Mouse (Mus musculus) midbrain, embryonic 14.5 days (tissue): ENCODE data around the gene Zfp12. TPM values are rescaled to one million over a fixed set of nuclear protein-coding genes. Genes with fewer than 3 reads are reported as not detected.
A peak's percentile ranks its signal among the peaks of the same experiment; 100 is the strongest.
"Not testable (repeated sequence)": the region's sequence is repeated elsewhere in the genome, so short reads cannot be mapped to it uniquely, and the experiment has no call there.

Experiments
- ATAC-seq: fragments of 200-750 bp; cut with Nextera tagmentation; 2 replicates; pipeline ENCODE4 v1.8.0; 2017; ENCODE audit warnings: moderate number of reproducible peaks, moderate library complexity; ENCODE audit not compliant: low FRiP score, low TSS enrichment
- DNase-seq: peaks from one replicate; pipeline ENCODE4 v3.0.0-alpha.2; 2015
- H3K27ac ChIP-seq: fragments of 300-500 bp; sonication (generic); replicated peaks from 2 replicates; pipeline ENCODE4 v1.5.1; 2014; ENCODE audit warnings: mild to moderate bottlenecking, low read depth, low read length, moderate library complexity
- H3K27me3 ChIP-seq: fragments of 300-500 bp; sonication (generic); 2 replicates; pipeline ENCODE4 v1.6.1; 2014; ENCODE audit warnings: low read length, control low read depth, mixed read lengths; ENCODE audit not compliant: control insufficient read depth, insufficient read depth
- H3K36me3 ChIP-seq: fragments of 300-500 bp; sonication (generic); 2 replicates; pipeline ENCODE4 v1.6.1; 2014; ENCODE audit warnings: low read length, control low read depth; ENCODE audit not compliant: control insufficient read depth, insufficient read depth
- H3K4me1 ChIP-seq: fragments of 300-500 bp; sonication (generic); 2 replicates; pipeline ENCODE4 v1.6.1; 2014; ENCODE audit warnings: mild to moderate bottlenecking, antibody characterized with exemption, low read length, control low read depth; ENCODE audit not compliant: control insufficient read depth, insufficient read depth
- H3K4me2 ChIP-seq: fragments of 300-500 bp; sonication (generic); 2 replicates; pipeline ENCODE4 v1.6.1; 2014; ENCODE audit warnings: mild to moderate bottlenecking, low read length, moderate library complexity
- H3K4me3 ChIP-seq: fragments of 300-500 bp; sonication (generic); replicated peaks from 2 replicates; pipeline ENCODE4 v1.5.1; 2014; ENCODE audit warnings: low read depth, low read length
- H3K9ac ChIP-seq: fragments of 300-500 bp; sonication (generic); replicated peaks from 2 replicates; pipeline ENCODE4 v1.6.1; 2014; ENCODE audit warnings: mild to moderate bottlenecking, low read length, moderate library complexity
- H3K9me3 ChIP-seq: fragments of 300-500 bp; sonication (generic); 2 replicates; pipeline ENCODE4 v1.6.1; 2016; ENCODE audit warnings: low read length, control low read depth, mixed read lengths; ENCODE audit not compliant: control insufficient read depth
- WGBS: fragments of 180-500 bp; shearing (Covaris S2); extraction: QIAGEN DNeasy Blood & Tissue Kit; methylation state at CpG from one replicate; pipeline ENCODE4 v1.1.7; 2014; 5-methylcytosine and 5-hydroxymethylcytosine counted together
- polyA plus RNA-seq: library from polyadenylated mRNA; unstranded; fragments of >200 nt; fragmentation: Nextera tagmentation; extraction: Ambion mirVana; gene quantifications from 2 replicates; pipeline ENCODE4 v1.2.1, GENCODE M21; 2014

Zfp12 gene
- 20.4 and 25.2 TPM in 2 replicates for polyA plus RNA-seq

- Histone ChIP-seq H3K9ac (peak within 1 kb of the TSS; percentile 94), H3K27me3 (no peaks in the 10 kb centered on the region), H3K4me1 (peaks cover 9% of the 10 kb centered on the region), H3K36me3 (peaks cover 26% of the 10 kb centered on the region), H3K4me2 (peak within 1 kb of the TSS; percentile 63), H3K4me3 (peak within 1 kb of the TSS; percentile 86), H3K27ac (peak within 1 kb of the TSS; percentile 97), H3K9me3 (no peaks in the 10 kb centered on the region)
- peak; percentile 95 for ATAC-seq
- WGBS, result under 1% methylated on average over 58 of the region's 58 CpGs
- DNase-seq, result peak; percentile 99
Observed at GRCm38 (mm10) chr5:143235028-143235693, at the start of gene Zfp12. Gene Zfp12, plus strand, starts transcription at chr5:143235163.

- not testable (repeated sequence) for H3K4me2 ChIP-seq, ATAC-seq, H3K4me3 ChIP-seq, H3K36me3 ChIP-seq, H3K9ac ChIP-seq, H3K4me1 ChIP-seq, H3K27me3 ChIP-seq, DNase-seq, H3K9me3 ChIP-seq, H3K27ac ChIP-seq
- WGBS, result no CpG with 5 or more reads among the region's 1 CpGs
Observed at GRCm38 (mm10) chr5:143188014-143188413, 46.9 kb upstream of the Zfp12 start.

GRCm38 (mm10) chr5:143192806-143193205 lies 42.2 kb upstream of the Zfp12 start:
- WGBS, result 93% methylated on average over 8 of the region's 8 CpGs
- no peak overlapping the region for H3K27ac ChIP-seq

GRCm38 (mm10) chr5:143194747-143195146 lies 40.2 kb upstream of the Zfp12 start:
- WGBS, result 72% methylated on average over 8 of the region's 8 CpGs

More at GRCm38 (mm10) chr5:143192806-143193205, 42.2 kb upstream of the Zfp12 start:
- no peaks in the 10 kb centered on the region for H3K36me3 ChIP-seq
- H3K4me2 ChIP-seq, result no peak overlapping the region
- no peaks in the 10 kb centered on the region for H3K27me3 ChIP-seq
- no peak overlapping the region for H3K9ac ChIP-seq
- H3K4me1 ChIP-seq, result no peaks in the 10 kb centered on the region
- no peak for DNase-seq
- H3K4me3 ChIP-seq, result no peak overlapping the region
- no peak for ATAC-seq
- H3K9me3 ChIP-seq, result no peaks in the 10 kb centered on the region

GRCm38 (mm10) chr5:143195166-143195565 lies 39.8 kb upstream of the Zfp12 start:
- DNase-seq (no peak), ATAC-seq (no peak)
- H3K36me3 ChIP-seq, result no peaks in the 10 kb centered on the region
- H3K27ac ChIP-seq, result no peak overlapping the region
- H3K9me3 ChIP-seq, result no peaks in the 10 kb centered on the region
- no peaks in the 10 kb centered on the region for H3K4me1 ChIP-seq
- no peak overlapping the region for H3K4me3 ChIP-seq
- H3K27me3 ChIP-seq, result no peaks in the 10 kb centered on the region
- H3K9ac ChIP-seq, result no peak overlapping the region
- WGBS, result 84% methylated on average over 2 of the region's 2 CpGs
- no peak overlapping the region for H3K4me2 ChIP-seq

More at GRCm38 (mm10) chr5:143194747-143195146, 40.2 kb upstream of the Zfp12 start:
- not testable (repeated sequence) for H3K4me3 ChIP-seq, H3K27me3 ChIP-seq, H3K4me1 ChIP-seq, DNase-seq, H3K9ac ChIP-seq, H3K4me2 ChIP-seq, H3K36me3 ChIP-seq, H3K9me3 ChIP-seq, H3K27ac ChIP-seq, ATAC-seq

GRCm38 (mm10) chr5:143196506-143196905 lies 38.5 kb upstream of the Zfp12 start:
- no peak overlapping the region for H3K9ac ChIP-seq
- H3K27me3 ChIP-seq, result no peaks in the 10 kb centered on the region
- no peak overlapping the region for H3K27ac ChIP-seq
- 93% methylated on average over 4 of the region's 4 CpGs for WGBS
- H3K9me3 ChIP-seq, result no peaks in the 10 kb centered on the region
- no peak for DNase-seq
- no peak overlapping the region for H3K4me2 ChIP-seq
- ATAC-seq, result no peak
- no peaks in the 10 kb centered on the region for H3K4me1 ChIP-seq
- H3K4me3 ChIP-seq, result no peak overlapping the region
- H3K36me3 ChIP-seq, result no peaks in the 10 kb centered on the region

GRCm38 (mm10) chr5:143205015-143205414 lies 29.9 kb upstream of the Zfp12 start:
- DNase-seq, result no peak
- H3K4me2 ChIP-seq, result no peak overlapping the region
- no peak overlapping the region for H3K9ac ChIP-seq
- ATAC-seq, result no peak
- H3K4me1 ChIP-seq, result no peaks in the 10 kb centered on the region
- H3K27me3 ChIP-seq, result no peaks in the 10 kb centered on the region
- no peak overlapping the region for H3K27ac ChIP-seq
- 0 out of 2 replicates have a peak, but pooled peaks cover 3% of the 10 kb centered on the region for H3K9me3 ChIP-seq
- 71% methylated on average over 3 of the region's 3 CpGs for WGBS
- no peak overlapping the region for H3K4me3 ChIP-seq
- no peaks in the 10 kb centered on the region for H3K36me3 ChIP-seq

- 84% methylated on average over 2 of the region's 2 CpGs for WGBS
- DNase-seq (no peak), ATAC-seq (no peak)
- H3K4me1 ChIP-seq, result no peaks in the 10 kb centered on the region
- 0 out of 2 replicates have a peak, but pooled peaks cover under 1% of the 10 kb centered on the region for H3K9me3 ChIP-seq
- H3K27ac ChIP-seq, result no peak overlapping the region
- H3K9ac ChIP-seq, result no peak overlapping the region
- H3K36me3 ChIP-seq, result no peaks in the 10 kb centered on the region
- H3K27me3 ChIP-seq, result no peaks in the 10 kb centered on the region
- H3K4me3 ChIP-seq, result no peak overlapping the region
- no peak overlapping the region for H3K4me2 ChIP-seq
Observed at GRCm38 (mm10) chr5:143213832-143214231, 21.1 kb upstream of the Zfp12 start.

- no peak for ATAC-seq
- DNase-seq, result no peak
- Histone ChIP-seq H3K4me3 (no peak overlapping the region), H3K27ac (no peak overlapping the region), H3K4me1 (no peaks in the 10 kb centered on the region), H3K36me3 (no peaks in the 10 kb centered on the region), H3K27me3 (no peaks in the 10 kb centered on the region), H3K9ac (no peak overlapping the region), H3K9me3 (no peaks in the 10 kb centered on the region), H3K4me2 (no peak overlapping the region)
- WGBS, result 82% methylated on average over 5 of the region's 5 CpGs
Observed at GRCm38 (mm10) chr5:143220996-143221395, 14.0 kb upstream of the Zfp12 start.
